Mouse (Mus musculus) forebrain, embryonic 11.5 days (tissue): Measurements from ENCODE around the gene Kif3a. TPM values are rescaled to one million over a fixed set of nuclear protein-coding genes. Genes with fewer than 3 reads are reported as not detected.

ENCODE experiments used
- ATAC-seq: fragments of 200-750 bp; cut with Nextera tagmentation; replicated peaks from 2 replicates; pipeline ENCODE4 v1.8.0; 2017; ENCODE audit warnings: moderate TSS enrichment; ENCODE audit not compliant: low FRiP score
- DNase-seq: peaks from one replicate; pipeline ENCODE4 v3.0.0-alpha.2; 2017; ENCODE audit warnings: low spot score
- H3K27ac ChIP-seq: fragments of 300-500 bp; sonication (generic); 2 replicates; pipeline ENCODE4 v1.5.1; 2014; ENCODE audit warnings: low read depth, low read length
- H3K27me3 ChIP-seq: fragments of 300-500 bp; sonication (generic); 2 replicates; pipeline ENCODE4 v1.6.1; 2014; ENCODE audit warnings: mild to moderate bottlenecking, low read length, mixed read lengths; ENCODE audit not compliant: control insufficient read depth, insufficient read depth
- H3K36me3 ChIP-seq: fragments of 300-500 bp; sonication (generic); 2 replicates; pipeline ENCODE4 v1.6.1; 2014; ENCODE audit warnings: mild to moderate bottlenecking, low read length, moderate library complexity, mixed read lengths; ENCODE audit not compliant: control insufficient read depth, insufficient read depth
- H3K4me1 ChIP-seq: fragments of 300-500 bp; sonication (generic); replicated peaks from 2 replicates; pipeline ENCODE4 v1.6.1; 2014; ENCODE audit warnings: low read length, mixed read lengths; ENCODE audit not compliant: control insufficient read depth, insufficient read depth
- H3K4me2 ChIP-seq: fragments of 300-500 bp; sonication (generic); 2 replicates; pipeline ENCODE4 v1.6.1; 2014; ENCODE audit warnings: low read depth, mild to moderate bottlenecking, low read length, moderate library complexity, mixed read lengths; ENCODE audit not compliant: severe bottlenecking
- H3K4me3 ChIP-seq: fragments of 300-500 bp; sonication (generic); 2 replicates; pipeline ENCODE4 v1.5.1; 2014; ENCODE audit warnings: low read depth, low read length
- H3K9ac ChIP-seq: fragments of 300-500 bp; sonication (generic); 2 replicates; pipeline ENCODE4 v1.6.1; 2014; ENCODE audit warnings: low read length
- H3K9me3 ChIP-seq: fragments of 300-500 bp; sonication (generic); 2 replicates; pipeline ENCODE4 v1.6.1; 2016; ENCODE audit warnings: low read length, mixed read lengths; ENCODE audit not compliant: control insufficient read depth
- WGBS: fragments of 180-500 bp; shearing (Covaris S2); extraction: QIAGEN DNeasy Blood & Tissue Kit; methylation state at CpG from one replicate; pipeline ENCODE4 v1.1.7; 2014; 5-methylcytosine and 5-hydroxymethylcytosine counted together
- polyA plus RNA-seq: library from polyadenylated mRNA; unstranded; fragments of >200 nt; fragmentation: Nextera tagmentation; extraction: Ambion mirVana; gene quantifications from 2 replicates; pipeline ENCODE4 v1.2.1, GENCODE M21; 2014

Kif3a gene
- polyA plus RNA-seq, 1 experiment from 2014 or later = 78.6 TPM

- H3K9ac ChIP-seq = no peak overlapping the region
- H3K9me3 ChIP-seq = no peaks in the 10 kb centered on the region
- ATAC-seq (no peak), DNase-seq (no peak)
- 91% methylated on average over 9 of the region's 9 CpGs for WGBS
- no peak overlapping the region for H3K27ac ChIP-seq
- no peaks in the 10 kb centered on the region for H3K27me3 ChIP-seq
- H3K4me2 ChIP-seq = no peak overlapping the region
- no peaks in the 10 kb centered on the region for H3K36me3 ChIP-seq
- H3K4me3 ChIP-seq = no peak overlapping the region
- H3K4me1 ChIP-seq = no peaks in the 10 kb centered on the region; the same call in 1 of the 2 replicates
These were observed 56.4 kb downstream of the Kif3a start for GRCm38 (mm10) chr11:53623573-53623972.

- H3K36me3 ChIP-seq = no peaks in the 10 kb centered on the region
- no peak overlapping the region for H3K4me2 ChIP-seq
- H3K27ac ChIP-seq = no peak overlapping the region
- H3K4me1 ChIP-seq = no peaks in the 10 kb centered on the region; the same call in 1 of the 2 replicates
- H3K9me3 ChIP-seq = no peaks in the 10 kb centered on the region
- H3K4me3 ChIP-seq = no peak overlapping the region
- DNase-seq (no peak), ATAC-seq (no peak)
- no peaks in the 10 kb centered on the region for H3K27me3 ChIP-seq
- no peak overlapping the region for H3K9ac ChIP-seq
- WGBS = 96% methylated on average over 2 of the region's 2 CpGs
These were observed 56.9 kb downstream of the Kif3a start for GRCm38 (mm10) chr11:53624124-53624523.

GRCm38 (mm10) chr11:53626802-53627373, 59.7 kb downstream of the Kif3a start:
- Histone ChIP-seq H3K4me2 (no peak overlapping the region), H3K4me3 (no peak overlapping the region), H3K4me1 (no peaks in the 10 kb centered on the region; the same call in 1 of the 2 replicates), H3K27ac (no peak overlapping the region), H3K27me3 (no peaks in the 10 kb centered on the region), H3K9ac (no peak overlapping the region), H3K9me3 (no peaks in the 10 kb centered on the region), H3K36me3 (no peaks in the 10 kb centered on the region)
- no peak for ATAC-seq
- no peak for DNase-seq
- WGBS = 74% methylated on average over 17 of the region's 17 CpGs

- 32% methylated on average over 1 of the region's 1 CpGs for WGBS
- no peaks in the 10 kb centered on the region; the same call in 1 of the 2 replicates for H3K4me1 ChIP-seq
- no peak overlapping the region for H3K4me2 ChIP-seq
- no peak overlapping the region for H3K4me3 ChIP-seq
- ATAC-seq = peak; percentile 67; the same call in 1 of the 2 replicates
- H3K9me3 ChIP-seq = no peaks in the 10 kb centered on the region
- no peak overlapping the region for H3K9ac ChIP-seq
- no peaks in the 10 kb centered on the region for H3K36me3 ChIP-seq
- peak; percentile 85 for DNase-seq
- H3K27ac ChIP-seq = no peak overlapping the region
- no peaks in the 10 kb centered on the region for H3K27me3 ChIP-seq
These were observed 60.7 kb downstream of the Kif3a start for GRCm38 (mm10) chr11:53627859-53628258.

GRCm38 (mm10) chr11:53632122-53632733, 65.0 kb downstream of the Kif3a start:
- Histone ChIP-seq H3K4me1 (peaks cover 7% of the 10 kb centered on the region), H3K4me2 (no peak overlapping the region), H3K27ac (no peak overlapping the region), H3K9me3 (no peaks in the 10 kb centered on the region), H3K4me3 (no peak overlapping the region), H3K27me3 (peaks cover 6% of the 10 kb centered on the region; the same call in 1 of the 2 replicates), H3K9ac (no peak overlapping the region), H3K36me3 (no peaks in the 10 kb centered on the region)
- DNase-seq = no peak
- WGBS = 68% methylated on average over 14 of the region's 14 CpGs
- ATAC-seq = no peak

GRCm38 (mm10) chr11:53633644-53634043, 66.5 kb downstream of the Kif3a start:
- Histone ChIP-seq H3K36me3 (no peaks in the 10 kb centered on the region), H3K27ac (no peak overlapping the region), H3K4me3 (no peak overlapping the region), H3K9ac (no peak overlapping the region), H3K4me1 (peaks cover 10% of the 10 kb centered on the region), H3K4me2 (no peak overlapping the region), H3K27me3 (peaks cover 11% of the 10 kb centered on the region; the same call in 1 of the 2 replicates), H3K9me3 (no peaks in the 10 kb centered on the region)
- WGBS = 94% methylated on average over 7 of the region's 7 CpGs
- DNase-seq (no peak), ATAC-seq (no peak)

- Histone ChIP-seq H3K4me3 (no peak within 1 kb of the TSS), H3K9me3 (no peaks in the 10 kb centered on the region), H3K27ac (no peak within 1 kb of the TSS), H3K4me1 (peaks cover 10% of the 10 kb centered on the region), H3K27me3 (peaks cover 11% of the 10 kb centered on the region; the same call in 1 of the 2 replicates), H3K36me3 (no peaks in the 10 kb centered on the region), H3K4me2 (no peak within 1 kb of the TSS), H3K9ac (no peak within 1 kb of the TSS)
- WGBS = 95% methylated on average over 8 of the region's 8 CpGs
- no peak for DNase-seq
- ATAC-seq = no peak
These were observed 67.4 kb downstream of the Kif3a start, which contains the start of gene Il13 for GRCm38 (mm10) chr11:53634556-53634955. Il13 (minus strand) TSS chr11:53634702.

- WGBS = 42% methylated on average over 9 of the region's 9 CpGs
- no peaks in the 10 kb centered on the region for H3K36me3 ChIP-seq
- H3K27me3 ChIP-seq = peaks cover 11% of the 10 kb centered on the region; the same call in 1 of the 2 replicates
- no peaks in the 10 kb centered on the region for H3K9me3 ChIP-seq
- peak overlapping the region; percentile 28 for H3K4me3 ChIP-seq
- DNase-seq (no peak), ATAC-seq (no peak)
- peak overlapping the region; percentile 41 for H3K9ac ChIP-seq
- H3K4me2 ChIP-seq = peak overlapping the region; percentile 63
- H3K27ac ChIP-seq = no peak overlapping the region
- H3K4me1 ChIP-seq = peaks cover 10% of the 10 kb centered on the region
These were observed 68.5 kb downstream of the Kif3a start for GRCm38 (mm10) chr11:53635590-53636182.
